Mouse (Mus musculus) liver, postnatal 0 days (tissue): Measurements from ENCODE around the gene Mettl25.

Experiments used
- CTCF ChIP-seq: sonication (generic); IDR thresholded peaks from 2 replicates; pipeline ENCODE4 v1.5.1; 2016; ENCODE audit warnings: antibody characterized with exemption, low read depth
- EP300 ChIP-seq: IDR thresholded peaks from 2 replicates; pipeline ENCODE4 v1.6.1; 2016; ENCODE audit warnings: antibody characterized with exemption, low read depth, mild to moderate bottlenecking

DNA sequence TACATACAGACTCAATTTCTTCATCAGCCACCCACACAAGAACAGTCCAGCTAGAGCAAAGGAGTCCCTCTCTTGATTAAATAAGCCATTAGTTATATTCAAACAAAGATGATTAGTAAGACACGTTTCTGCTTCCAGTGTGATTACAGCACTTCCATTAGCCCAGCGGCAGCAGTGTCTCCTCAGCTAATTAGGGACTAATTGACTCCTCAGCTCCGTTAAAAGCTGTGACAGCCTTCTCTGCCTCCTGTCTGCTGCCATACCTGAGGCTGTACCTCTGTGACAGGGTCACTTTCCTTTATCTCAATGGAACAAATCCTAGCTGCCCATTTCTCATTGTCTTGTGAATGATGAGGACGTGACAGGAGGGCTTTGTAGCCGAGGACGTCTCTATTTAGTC is 99.4 kb downstream of the Mettl25 start:
- no peak for TF ChIP-seq CTCF
- TF ChIP-seq EP300: no peak
